Mouse (Mus musculus) heart, postnatal 0 days (tissue): ENCODE data around the gene Caskin2.

ENCODE experiments used
- CTCF ChIP-seq: IDR thresholded peaks from 2 replicates; pipeline ENCODE4 v1.5.1; 2016; ENCODE audit warnings: antibody characterized with exemption, control low read depth, low read depth
- EP300 ChIP-seq: IDR thresholded peaks from 2 replicates; pipeline ENCODE4 v1.6.1; 2016; ENCODE audit warnings: antibody characterized with exemption, low read depth

DNA sequence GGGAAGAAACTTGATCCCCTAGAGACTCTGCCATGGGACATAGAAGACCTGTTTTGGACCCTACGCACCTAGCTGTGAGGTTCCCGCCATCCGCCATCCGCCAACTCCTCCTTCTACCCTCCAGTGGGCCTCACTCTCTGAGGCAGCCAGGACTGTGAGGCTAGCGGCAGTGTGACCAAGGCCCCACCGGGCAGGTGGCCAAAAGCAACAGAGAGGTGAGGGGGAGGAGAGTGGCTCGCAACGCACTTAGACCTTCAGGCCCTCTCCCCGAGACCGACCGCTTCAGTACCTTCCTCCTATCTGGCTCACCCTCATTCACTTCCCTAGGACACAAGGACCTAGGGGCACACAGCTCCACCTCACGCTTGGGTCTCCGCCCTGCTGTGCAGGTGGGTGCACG, 3.1 kb downstream of the Caskin2 start:
- TF ChIP-seq CTCF (no peak), EP300 (no peak)
